Mouse (Mus musculus): ENCODE measurements around the gene Fbxl17. TPM values are rescaled to one million over a fixed set of nuclear protein-coding genes. Genes with fewer than 3 reads are reported as not detected.

Gene Fbxl17
- polyA plus RNA-seq, 1 experiment, result 4.1 TPM

DNA sequence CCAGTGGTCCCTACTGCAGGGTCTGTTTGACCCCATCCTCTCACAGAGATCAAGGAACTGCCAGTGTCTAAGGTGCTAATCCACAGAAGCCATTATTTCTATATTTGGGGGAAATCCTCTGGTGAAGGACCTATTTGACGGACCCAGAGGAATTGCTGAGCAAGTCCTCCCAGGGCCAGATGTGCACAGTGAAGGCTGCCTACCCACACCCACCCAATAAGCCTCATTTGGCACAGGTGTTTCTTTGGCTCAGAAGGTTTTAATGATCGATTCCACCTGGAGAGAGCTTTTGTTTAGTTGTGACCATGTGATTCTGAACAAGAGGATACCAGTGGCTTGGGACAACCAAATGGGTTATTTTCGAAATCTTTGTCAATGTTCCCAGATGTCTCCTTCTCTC, 462.3 kb downstream of the Fbxl17 start:
- no peak for DNase-seq (ENCODE audit: low read depth, low spot score)
- 84% methylated on average over 3 of the region's 3 CpGs for WGBS

DNA sequence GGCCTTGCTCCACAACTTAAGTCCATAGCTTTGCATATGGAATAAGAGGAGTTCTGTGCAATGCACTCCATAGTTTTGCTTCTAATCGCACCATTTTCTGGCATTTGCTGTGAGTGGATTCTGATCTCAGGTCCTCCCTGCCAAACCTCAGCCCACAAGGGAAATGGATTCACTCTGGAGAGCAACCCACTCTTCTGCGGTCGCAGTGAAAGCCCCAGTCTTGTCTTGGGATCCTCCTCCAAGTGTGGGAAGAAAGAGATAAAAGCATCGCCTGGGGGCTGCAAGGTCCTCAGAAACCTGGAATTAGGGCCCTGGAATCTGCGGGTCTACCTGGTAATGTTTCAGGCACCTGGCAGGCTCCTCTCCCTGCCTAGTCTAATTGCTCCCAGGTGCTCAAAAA, 466.7 kb downstream of the Fbxl17 start:
- WGBS, result 88% methylated on average over 5 of the region's 5 CpGs

DNA sequence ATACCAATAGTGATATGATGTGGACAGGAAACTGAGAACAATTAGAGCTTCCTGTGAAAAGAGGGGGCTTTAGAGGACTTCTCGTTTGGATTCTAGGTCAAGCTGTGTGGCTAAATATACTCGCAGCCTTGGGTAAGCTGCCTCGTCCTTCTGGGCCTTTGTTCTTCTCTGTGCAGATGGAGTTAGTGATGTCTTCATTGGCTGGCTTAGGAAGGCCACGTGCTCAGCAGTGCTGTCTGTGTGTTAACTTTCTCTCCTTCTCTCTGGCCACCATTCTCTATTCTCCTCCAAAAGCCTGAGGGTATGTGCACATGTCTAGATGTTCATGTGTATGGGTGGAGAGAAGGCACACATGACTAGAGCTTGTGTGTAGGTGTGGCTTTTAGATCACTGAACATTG, 470.7 kb downstream of the Fbxl17 start:
- DNase-seq (ENCODE audit: low read depth, low spot score), result no peak
- WGBS, result 55% methylated on average over 4 of the region's 4 CpGs

More for the DNA sequence above, 466.7 kb downstream of the Fbxl17 start:
- no peak for DNase-seq (ENCODE audit: low read depth, low spot score)

DNA sequence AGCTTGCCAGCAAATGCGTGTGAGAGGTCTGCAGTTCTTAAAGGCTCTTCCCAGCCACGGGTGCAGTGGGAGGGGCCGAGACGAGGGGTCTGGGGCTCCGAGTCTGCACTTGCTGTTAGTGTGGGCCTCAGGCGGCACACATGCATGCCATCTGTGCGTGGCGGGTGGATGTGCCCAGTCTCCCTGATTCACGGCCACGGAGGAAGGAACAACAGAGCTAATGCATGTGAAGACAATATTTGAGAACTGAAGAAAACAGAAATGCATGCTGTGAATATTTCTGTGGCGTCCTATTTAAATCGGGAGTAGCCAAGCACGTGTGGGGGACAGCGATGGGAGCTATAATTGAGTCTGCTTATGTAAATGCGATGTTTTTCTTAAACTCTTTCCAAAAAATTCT, 474.6 kb downstream of the Fbxl17 start:
- no peak for DNase-seq (ENCODE audit: low read depth, low spot score)
- 60% methylated on average over 15 of the region's 15 CpGs for WGBS

DNA sequence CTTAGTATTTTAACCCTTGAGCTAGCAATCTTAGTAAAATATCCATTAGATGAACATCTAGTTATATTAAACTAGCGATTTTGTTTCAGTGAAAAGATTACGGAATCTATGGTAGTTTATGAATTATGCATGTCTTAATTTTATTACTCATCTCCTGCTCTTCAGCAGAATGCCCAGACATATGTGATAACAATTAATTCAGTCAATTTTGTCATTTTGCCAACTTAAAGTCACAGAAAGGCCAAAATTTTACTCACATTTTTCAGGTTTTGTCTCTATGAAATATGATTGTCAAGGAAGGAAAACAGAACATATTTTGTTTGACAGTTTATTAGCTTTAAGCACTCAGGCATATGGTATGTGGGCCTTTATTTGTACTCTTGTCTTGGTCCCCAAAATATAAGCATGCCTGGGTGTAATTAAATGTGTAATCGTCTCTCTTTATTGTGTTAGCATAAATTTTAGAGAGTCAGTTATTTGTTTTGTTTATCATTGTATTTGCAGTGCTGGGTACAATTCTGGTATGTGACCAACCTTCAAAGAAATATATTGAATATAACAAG, 482.1 kb downstream of the Fbxl17 start:
- 74% methylated on average over 3 of the region's 3 CpGs for WGBS
- DNase-seq (ENCODE audit: low read depth, low spot score), result no peak

DNA sequence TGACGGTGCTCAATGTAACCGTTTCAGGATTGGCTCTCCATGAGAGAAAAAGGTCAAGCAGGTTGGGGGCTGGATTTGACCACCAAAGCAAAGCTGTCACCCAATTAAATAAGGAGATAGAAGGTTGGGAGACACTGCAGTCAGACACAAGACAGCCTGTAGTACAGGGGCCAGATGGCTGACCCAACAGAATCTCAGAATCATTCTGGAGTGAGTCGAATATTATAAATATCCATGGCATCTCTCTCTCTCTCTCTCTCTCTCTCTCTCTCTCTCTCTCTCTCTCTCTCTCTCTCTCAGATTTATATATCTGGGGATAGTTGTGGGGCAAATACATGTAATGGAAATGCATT, 487.3 kb downstream of the Fbxl17 start:
- no peak for DNase-seq (ENCODE audit: low read depth, low spot score)
- 71% methylated on average over 3 of the region's 3 CpGs for WGBS

DNA sequence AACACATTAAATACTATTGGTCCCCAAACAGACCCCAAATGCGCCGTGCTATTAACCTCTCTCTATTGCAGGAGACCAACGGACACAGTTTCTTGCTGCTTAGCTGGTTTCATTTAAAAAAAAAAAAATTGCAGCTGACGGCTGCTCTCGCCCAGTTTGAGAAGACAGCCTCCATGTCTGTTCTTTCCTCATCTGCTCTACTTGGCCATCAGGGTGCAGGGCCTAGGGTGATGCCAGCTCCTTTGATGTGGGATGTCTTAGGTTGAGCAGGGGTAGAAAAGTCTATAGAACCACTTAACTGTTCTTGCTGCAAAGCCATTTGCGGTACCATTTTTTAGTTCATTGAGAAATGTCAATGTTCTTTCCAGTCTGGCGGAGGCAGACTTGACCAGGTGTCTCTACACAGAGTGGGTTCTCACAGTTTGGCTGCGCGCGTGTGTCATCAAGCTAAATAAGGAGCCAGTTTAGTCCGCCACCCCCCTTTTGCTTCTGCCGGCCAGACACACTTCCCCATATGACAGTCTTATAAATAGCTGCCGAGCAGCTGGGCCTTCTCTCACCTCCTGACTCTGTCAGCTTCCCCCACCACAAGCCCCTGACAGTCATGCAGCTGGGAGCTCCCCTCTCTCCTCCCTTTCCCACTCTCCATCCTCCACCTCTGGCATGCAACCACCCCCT, 487.8 kb downstream of the Fbxl17 start:
- no peak for DNase-seq (ENCODE audit: low read depth, low spot score)
- WGBS, result 70% methylated on average over 13 of the region's 13 CpGs

DNA sequence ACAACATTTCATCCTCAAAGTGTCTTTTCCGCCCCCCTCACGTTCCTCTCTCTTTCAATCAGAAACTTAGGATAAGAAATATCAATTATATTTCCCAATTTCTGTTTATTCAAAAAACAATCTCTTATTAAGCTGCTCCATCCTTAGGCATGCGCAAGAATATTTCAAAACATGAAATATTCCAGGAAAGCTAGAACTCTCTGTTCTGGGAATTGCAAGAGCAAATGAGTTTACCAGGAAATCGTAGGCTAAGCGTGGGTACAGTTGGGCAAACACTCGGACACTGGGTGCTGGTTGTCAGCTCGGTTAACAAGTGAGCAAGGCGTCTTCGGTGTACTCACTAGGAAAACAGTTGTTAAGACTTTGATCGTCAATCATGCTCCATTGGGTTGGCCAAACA, 489.0 kb downstream of the Fbxl17 start:
- DNase-seq (ENCODE audit: low read depth, low spot score), result no peak
- 86% methylated on average over 10 of the region's 10 CpGs for WGBS

DNA sequence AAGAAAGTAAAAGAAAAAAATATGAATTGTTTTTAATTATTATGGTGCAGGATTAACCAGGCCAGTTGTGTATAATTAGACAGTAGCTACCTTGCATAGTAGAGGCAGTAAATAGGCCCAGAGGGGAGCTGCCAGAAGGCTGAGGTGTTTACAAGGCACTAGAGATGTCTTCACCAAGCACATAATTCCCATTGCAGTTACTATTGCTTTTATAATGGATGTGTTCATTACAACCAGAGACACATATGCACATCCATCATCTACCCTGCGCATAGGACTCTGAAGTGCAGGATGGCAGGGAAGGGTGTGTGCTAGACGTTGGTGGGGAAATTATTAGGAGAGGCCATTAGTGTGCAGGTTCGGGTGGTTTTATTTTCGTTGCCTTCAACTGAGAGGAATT, 491.0 kb downstream of the Fbxl17 start:
- WGBS, result 85% methylated on average over 4 of the region's 4 CpGs
- DNase-seq (ENCODE audit: low read depth, low spot score), result no peak

DNA sequence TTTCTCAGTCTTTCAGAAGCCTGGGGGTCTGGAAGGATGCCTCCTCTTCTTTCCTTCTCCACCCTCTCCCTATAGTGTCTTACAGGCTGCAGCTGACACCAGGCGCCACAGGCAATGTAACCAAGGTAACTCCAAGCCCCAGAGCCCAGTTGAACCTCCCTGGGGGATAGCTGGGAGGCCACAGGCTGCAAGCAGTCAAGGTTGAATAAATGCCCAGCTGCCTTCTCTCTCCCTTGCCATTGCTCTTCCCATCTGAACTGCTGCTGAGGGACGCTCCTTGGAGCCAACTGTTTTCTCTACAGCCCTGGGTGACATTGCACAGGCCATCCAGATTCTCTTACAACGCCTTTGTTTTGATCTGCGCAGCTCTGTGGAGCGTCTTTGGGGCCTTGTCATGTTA, 491.5 kb downstream of the Fbxl17 start:
- no peak for DNase-seq (ENCODE audit: low read depth, low spot score)

DNA sequence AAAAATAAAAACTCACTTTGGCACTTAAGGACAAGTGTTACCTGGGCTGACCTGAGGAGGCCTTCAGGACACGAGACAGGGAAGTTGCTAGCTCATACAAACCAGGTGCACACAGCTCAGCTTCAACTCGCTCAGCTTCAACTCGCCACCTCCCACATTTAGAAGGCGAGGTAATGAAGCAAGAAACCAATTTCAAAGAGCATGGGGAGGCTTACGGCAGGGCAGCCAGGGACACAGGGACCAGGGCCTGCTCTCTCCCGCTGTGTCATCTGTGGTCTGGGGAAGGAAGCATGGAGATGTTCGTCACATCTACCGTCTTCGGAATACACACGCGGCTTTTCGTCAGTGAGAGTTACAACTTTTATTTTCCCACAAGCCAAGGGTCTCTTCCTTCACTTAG, 491.9 kb downstream of the Fbxl17 start:
- 83% methylated on average over 12 of the region's 12 CpGs for WGBS
- no peak for DNase-seq (ENCODE audit: low read depth, low spot score)

More for the DNA sequence above, 491.5 kb downstream of the Fbxl17 start:
- 62% methylated on average over 5 of the region's 5 CpGs for WGBS

Data from large intestine, adult 2 months (tissue).